Mouse (Mus musculus) megakaryocyte, embryonic 14.5 days (primary cell): ENCODE measurements around the gene Sbno1. TPM values are rescaled to one million over a fixed set of nuclear protein-coding genes. Genes with fewer than 3 reads are reported as not detected.
"Not testable (repeated sequence)": the region's sequence is repeated elsewhere in the genome, so short reads cannot be mapped to it uniquely, and the experiment has no call there.

Source experiments
- H3K27me3 ChIP-seq: replicated peaks from 2 replicates; pipeline ENCODE3; 2012; ENCODE audit warnings: inconsistent platforms
- H3K36me3 ChIP-seq: replicated peaks from 2 replicates; pipeline ENCODE3; 2012; ENCODE audit warnings: low read length, inconsistent platforms, mixed read lengths
- H3K4me1 ChIP-seq: 2 replicates; pipeline ENCODE4 v1.6.1; 2012; ENCODE audit warnings: inconsistent platforms
- H3K4me3 ChIP-seq: replicated peaks from 2 replicates; pipeline ENCODE3; 2012; ENCODE audit warnings: moderate library complexity, mild to moderate bottlenecking, inconsistent platforms
- H3K9me3 ChIP-seq: 2 replicates; pipeline ENCODE4 v1.6.1; 2012; ENCODE audit warnings: inconsistent platforms
- FLI1 ChIP-seq: IDR thresholded peaks from 2 replicates; pipeline ENCODE4 v1.6.1; 2012; ENCODE audit warnings: low read length, inconsistent platforms, mixed read lengths
- GATA1 ChIP-seq: IDR thresholded peaks from 3 replicates; pipeline ENCODE4 v1.6.1; 2012; ENCODE audit warnings: mixed read lengths, low read length, inconsistent platforms, borderline replicate concordance
- polyA plus RNA-seq: library from polyadenylated mRNA; stranded (reverse); fragments of >175 nt; gene quantifications from 2 replicates; pipeline ENCODE4 v1.2.3, GENCODE M21; 2012; ENCODE audit warnings: low replicate concordance; ENCODE audit not compliant: insufficient read depth

Gene Sbno1
- polyA plus RNA-seq = 4.3 and 5.8 TPM in 2 replicates

- no peaks in the 10 kb centered on the region for H3K27me3 ChIP-seq
- H3K36me3 ChIP-seq = peaks cover 9% of the 10 kb centered on the region
- TF ChIP-seq GATA1 (no peak), FLI1 (no peak)
- peaks cover 35% of the 10 kb centered on the region for H3K4me1 ChIP-seq
- H3K9me3 ChIP-seq = no peaks in the 10 kb centered on the region
- H3K4me3 ChIP-seq = peak within 1 kb of the TSS; percentile 99
These were observed at the start of gene Sbno1 for GRCm38 (mm10) chr5:124425412-124426259. Gene Sbno1, minus strand, starts transcription at chr5:124426001.

GRCm38 (mm10) chr5:124470591-124471171, 44.9 kb upstream of the Sbno1 start:
- no peaks in the 10 kb centered on the region for H3K9me3 ChIP-seq
- peaks cover 62% of the 10 kb centered on the region for H3K4me1 ChIP-seq
- H3K4me3 ChIP-seq = no peak overlapping the region
- no peak for TF ChIP-seq FLI1
- TF ChIP-seq GATA1 = no peak
- peaks cover 71% of the 10 kb centered on the region for H3K36me3 ChIP-seq
- H3K27me3 ChIP-seq = no peaks in the 10 kb centered on the region

GRCm38 (mm10) chr5:124469486-124469885, 43.7 kb upstream of the Sbno1 start:
- no peak for TF ChIP-seq GATA1
- no peak for TF ChIP-seq FLI1
- Histone ChIP-seq H3K36me3 (peaks cover 80% of the 10 kb centered on the region), H3K9me3 (no peaks in the 10 kb centered on the region), H3K4me3 (peak overlapping the region; percentile 35), H3K4me1 (peaks cover 52% of the 10 kb centered on the region), H3K27me3 (no peaks in the 10 kb centered on the region)

- TF ChIP-seq GATA1 (no peak), FLI1 (no peak)
- Histone ChIP-seq H3K36me3 (peaks cover 79% of the 10 kb centered on the region), H3K4me1 (peaks cover 41% of the 10 kb centered on the region), H3K9me3 (no peaks in the 10 kb centered on the region), H3K27me3 (no peaks in the 10 kb centered on the region), H3K4me3 (no peak overlapping the region)
These were observed 42.6 kb upstream of the Sbno1 start for GRCm38 (mm10) chr5:124468365-124468764.

- Histone ChIP-seq H3K9me3 (no peaks in the 10 kb centered on the region), H3K4me3 (peak overlapping the region; percentile 33), H3K4me1 (peaks cover 36% of the 10 kb centered on the region), H3K27me3 (no peaks in the 10 kb centered on the region), H3K36me3 (peaks cover 81% of the 10 kb centered on the region)
- no peak for TF ChIP-seq GATA1
- TF ChIP-seq FLI1 = no peak
These were observed 42.0 kb upstream of the Sbno1 start for GRCm38 (mm10) chr5:124467766-124468165.

- Histone ChIP-seq H3K4me1 (peaks cover 26% of the 10 kb centered on the region), H3K27me3 (no peaks in the 10 kb centered on the region), H3K9me3 (no peaks in the 10 kb centered on the region), H3K4me3 (no peak overlapping the region), H3K36me3 (peaks cover 90% of the 10 kb centered on the region)
- TF ChIP-seq GATA1 (no peak), FLI1 (no peak)
These were observed 39.1 kb upstream of the Sbno1 start for GRCm38 (mm10) chr5:124464905-124465304.

- TF ChIP-seq GATA1 = no peak
- no peak for TF ChIP-seq FLI1
- no peaks in the 10 kb centered on the region for H3K27me3 ChIP-seq
- H3K4me1 ChIP-seq = peaks cover 19% of the 10 kb centered on the region
- no peaks in the 10 kb centered on the region for H3K9me3 ChIP-seq
- H3K36me3 ChIP-seq = peaks cover 90% of the 10 kb centered on the region
- H3K4me3 ChIP-seq = no peak overlapping the region
These were observed 37.7 kb upstream of the Sbno1 start for GRCm38 (mm10) chr5:124463462-124463861.

GRCm38 (mm10) chr5:124462297-124463025, 36.7 kb upstream of the Sbno1 start:
- Histone ChIP-seq H3K27me3 (no peaks in the 10 kb centered on the region), H3K36me3 (peaks cover 90% of the 10 kb centered on the region), H3K9me3 (no peaks in the 10 kb centered on the region), H3K4me1 (peaks cover 9% of the 10 kb centered on the region), H3K4me3 (no peak overlapping the region)
- no peak for TF ChIP-seq GATA1
- TF ChIP-seq FLI1 = no peak

- H3K4me3 ChIP-seq, H3K27me3 ChIP-seq, H3K9me3 ChIP-seq, H3K4me1 ChIP-seq: not testable (repeated sequence)
- H3K36me3 ChIP-seq = peaks cover 92% of the 10 kb centered on the region
These were observed 35.1 kb upstream of the Sbno1 start for GRCm38 (mm10) chr5:124460922-124461321.

GRCm38 (mm10) chr5:124456762-124457161, 31.0 kb upstream of the Sbno1 start:
- H3K36me3 ChIP-seq = peaks cover 92% of the 10 kb centered on the region
- TF ChIP-seq GATA1 (no peak), FLI1 (no peak)

More at GRCm38 (mm10) chr5:124456762-124457161, 31.0 kb upstream of the Sbno1 start:
- H3K9me3 ChIP-seq = no peaks in the 10 kb centered on the region
- peaks cover 43% of the 10 kb centered on the region for H3K4me1 ChIP-seq
- H3K4me3 ChIP-seq = no peak overlapping the region
- H3K27me3 ChIP-seq = no peaks in the 10 kb centered on the region
